Mouse (Mus musculus) limb, embryonic 11.5 days (tissue): ENCODE measurements around the gene Tbx1. TPM values are rescaled to one million over a fixed set of nuclear protein-coding genes. Genes with fewer than 3 reads are reported as not detected.

Experiments
- ATAC-seq: fragments of 200-750 bp; cut with Nextera tagmentation; 2 replicates; pipeline ENCODE4 v1.8.0; 2017; ENCODE audit warnings: low read depth; ENCODE audit not compliant: insufficient number of reproducible peaks, low FRiP score, low TSS enrichment
- DNase-seq: peaks from one replicate; pipeline ENCODE4 v3.0.0-alpha.2; 2015; ENCODE audit warnings: low spot score
- H3K27ac ChIP-seq: fragments of 300-500 bp; sonication (generic); replicated peaks from 2 replicates; pipeline ENCODE4 v1.5.1; 2014; ENCODE audit warnings: low read depth, mild to moderate bottlenecking, low read length
- H3K27me3 ChIP-seq: fragments of 300-500 bp; sonication (generic); 2 replicates; pipeline ENCODE4 v1.6.1; 2014; ENCODE audit warnings: mild to moderate bottlenecking, low read length, mixed read lengths; ENCODE audit not compliant: control insufficient read depth, insufficient read depth
- H3K36me3 ChIP-seq: fragments of 300-500 bp; sonication (generic); 2 replicates; pipeline ENCODE4 v1.6.1; 2014; ENCODE audit warnings: mild to moderate bottlenecking, low read length, moderate library complexity, mixed read lengths; ENCODE audit not compliant: control insufficient read depth, insufficient read depth
- H3K4me1 ChIP-seq: fragments of 300-500 bp; sonication (generic); 2 replicates; pipeline ENCODE4 v1.6.1; 2014; ENCODE audit warnings: low read length, mixed read lengths; ENCODE audit not compliant: control insufficient read depth, insufficient read depth
- H3K4me2 ChIP-seq: fragments of 300-500 bp; sonication (generic); 2 replicates; pipeline ENCODE4 v1.6.1; 2014; ENCODE audit warnings: low read depth, mild to moderate bottlenecking, moderate library complexity; ENCODE audit not compliant: severe bottlenecking
- H3K4me3 ChIP-seq: fragments of 300-500 bp; sonication (generic); 2 replicates; pipeline ENCODE4 v1.5.1; 2014; ENCODE audit warnings: low read depth, low read length
- H3K9ac ChIP-seq: fragments of 300-500 bp; sonication (generic); 2 replicates; pipeline ENCODE4 v1.6.1; 2014; ENCODE audit warnings: mild to moderate bottlenecking, low read length
- H3K9me3 ChIP-seq: fragments of 300-500 bp; sonication (generic); 2 replicates; pipeline ENCODE4 v1.6.1; 2016; ENCODE audit warnings: low read length; ENCODE audit not compliant: control insufficient read depth
- WGBS: fragments of 180-500 bp; shearing (Covaris S2); extraction: QIAGEN DNeasy Blood & Tissue Kit; methylation state at CpG from one replicate; pipeline ENCODE4 v1.1.7; 2014; 5-methylcytosine and 5-hydroxymethylcytosine counted together
- polyA plus RNA-seq: library from polyadenylated mRNA; unstranded; fragments of >200 nt; fragmentation: Nextera tagmentation; extraction: Ambion mirVana; gene quantifications from 2 replicates; pipeline ENCODE4 v1.2.1, GENCODE M21; 2014

The Tbx1 gene
- polyA plus RNA-seq, 1 experiment from 2014 or later = 2.3 TPM

DNA sequence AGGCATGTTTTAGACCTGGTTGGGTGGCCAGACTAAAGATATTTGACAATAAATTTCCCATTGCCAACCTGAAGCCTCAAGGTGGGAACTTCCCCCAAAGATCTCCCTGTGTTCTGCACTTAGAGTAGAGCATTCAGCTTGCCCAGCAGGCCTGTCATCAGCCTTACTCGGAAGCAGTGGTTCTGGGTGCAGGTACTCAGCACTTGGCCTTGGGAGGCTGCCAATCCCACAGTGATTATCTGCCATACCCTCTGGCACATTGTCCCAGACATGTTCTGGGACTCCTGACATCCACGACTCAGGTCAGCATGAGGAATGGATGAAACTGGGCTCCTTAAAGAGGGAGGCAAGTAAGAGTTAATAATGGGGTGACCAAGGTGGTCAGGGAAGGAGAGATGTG lies 26.0 kb downstream of the Tbx1 start:
- H3K27me3 ChIP-seq = no peaks in the 10 kb centered on the region

GRCm38 (mm10) chr16:18556461-18556860 lies 34.0 kb downstream of the Tbx1 start:
- WGBS = 75% methylated on average over 3 of the region's 3 CpGs
- Histone ChIP-seq H3K27me3 (no peaks in the 10 kb centered on the region), H3K9me3 (no peaks in the 10 kb centered on the region), H3K9ac (no peak overlapping the region), H3K36me3 (no peaks in the 10 kb centered on the region), H3K27ac (no peak overlapping the region), H3K4me1 (peaks cover 30% of the 10 kb centered on the region), H3K4me2 (no peak overlapping the region), H3K4me3 (no peak overlapping the region)
- DNase-seq (no peak), ATAC-seq (no peak)

More for the DNA sequence above, 26.0 kb downstream of the Tbx1 start:
- ATAC-seq (no peak), DNase-seq (no peak)
- no peak overlapping the region for H3K27ac ChIP-seq
- no peak overlapping the region for H3K9ac ChIP-seq
- WGBS = 81% methylated on average over 2 of the region's 2 CpGs
- H3K4me3 ChIP-seq = no peak overlapping the region
- no peaks in the 10 kb centered on the region for H3K9me3 ChIP-seq
- H3K36me3 ChIP-seq = no peaks in the 10 kb centered on the region
- no peak overlapping the region for H3K4me2 ChIP-seq
- 0 out of 2 replicates have a peak, but pooled peaks cover 2% of the 10 kb centered on the region for H3K4me1 ChIP-seq

- Histone ChIP-seq H3K9ac (no peak overlapping the region), H3K27me3 (no peaks in the 10 kb centered on the region), H3K9me3 (no peaks in the 10 kb centered on the region), H3K4me2 (no peak overlapping the region; the same call in 1 of the 2 replicates), H3K27ac (peak overlapping the region; percentile 90), H3K36me3 (no peaks in the 10 kb centered on the region), H3K4me1 (peaks cover 31% of the 10 kb centered on the region), H3K4me3 (no peak overlapping the region)
- DNase-seq (peak; percentile 95), ATAC-seq (peak; percentile 81)
- WGBS = 15% methylated on average over 17 of the region's 17 CpGs
Measured at GRCm38 (mm10) chr16:18555235-18555935, 35.1 kb downstream of the Tbx1 start.

- no peaks in the 10 kb centered on the region for H3K36me3 ChIP-seq
- H3K4me2 ChIP-seq = no peak overlapping the region; the same call in 1 of the 2 replicates
- H3K4me1 ChIP-seq = peaks cover 31% of the 10 kb centered on the region
- WGBS = 20% methylated on average over 2 of the region's 2 CpGs
- H3K27me3 ChIP-seq = no peaks in the 10 kb centered on the region
- no peaks in the 10 kb centered on the region for H3K9me3 ChIP-seq
- ATAC-seq (peak; percentile 53; the same call in 1 of the 2 replicates), DNase-seq (no peak)
- peak overlapping the region; percentile 90 for H3K27ac ChIP-seq
- H3K9ac ChIP-seq = no peak overlapping the region
- no peak overlapping the region for H3K4me3 ChIP-seq
Measured at GRCm38 (mm10) chr16:18554721-18555120, 35.8 kb downstream of the Tbx1 start.

DNA sequence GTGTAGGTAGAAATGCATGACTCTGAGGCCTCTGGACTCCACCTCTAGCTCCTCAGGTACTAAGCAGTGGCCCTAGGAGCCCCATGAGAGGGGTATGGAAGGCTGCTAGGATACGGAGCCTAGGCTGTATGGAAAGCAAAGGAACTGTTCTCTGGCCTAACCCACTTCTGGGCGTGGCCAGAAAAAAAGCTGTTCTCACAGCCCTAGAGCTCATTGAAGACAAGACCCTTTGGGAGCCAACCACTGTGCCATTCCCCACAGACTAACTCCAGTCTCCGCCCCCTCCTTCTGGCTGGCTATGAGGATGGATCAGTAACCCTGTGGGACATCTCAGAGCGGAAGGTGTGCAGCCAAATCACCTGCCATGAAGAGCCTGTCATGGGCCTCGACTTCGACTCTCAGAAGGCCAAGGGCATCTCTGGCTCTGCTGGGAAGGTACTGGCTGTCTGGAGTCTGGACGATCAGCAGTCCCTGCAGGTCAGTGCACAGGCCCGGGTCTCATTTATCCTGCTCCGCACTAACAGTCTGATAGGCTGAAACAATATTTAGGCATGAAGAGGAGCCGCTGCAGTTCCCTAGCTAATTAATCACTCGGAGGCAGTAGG lies 38.3 kb downstream of the Tbx1 start:
- DNase-seq = no peak

DNA sequence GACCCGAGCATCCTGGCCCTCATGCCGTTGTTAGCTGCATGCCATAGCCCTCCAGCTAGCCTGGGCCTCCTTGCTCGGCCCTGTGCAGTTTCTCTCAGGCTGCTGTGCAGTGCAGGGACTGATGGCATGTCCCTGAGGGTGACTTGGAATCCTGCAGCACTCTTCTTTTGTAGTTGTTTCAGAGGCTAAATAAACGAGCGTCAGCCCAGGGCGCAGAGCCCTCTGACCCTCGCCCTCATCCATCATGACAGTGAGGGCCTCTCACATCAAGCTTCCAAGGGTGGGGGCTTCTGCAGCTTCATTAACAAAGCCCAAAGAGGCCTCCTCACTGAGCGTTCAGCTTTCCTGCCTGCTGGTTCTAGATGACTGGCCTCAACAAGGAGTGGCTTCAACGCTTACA lies 38.9 kb downstream of the Tbx1 start:
- H3K9ac ChIP-seq = 0 out of 2 replicates have a peak overlapping the region, but pooled peaks have one; percentile 2
- no peak for ATAC-seq
- no peak overlapping the region for H3K4me3 ChIP-seq
- 20% methylated on average over 9 of the region's 9 CpGs for WGBS
- no peaks in the 10 kb centered on the region for H3K27me3 ChIP-seq
- no peaks in the 10 kb centered on the region for H3K9me3 ChIP-seq
- no peak overlapping the region for H3K27ac ChIP-seq
- no peak overlapping the region for H3K4me2 ChIP-seq
- peaks cover 30% of the 10 kb centered on the region for H3K4me1 ChIP-seq
- peak; percentile 28 for DNase-seq
- H3K36me3 ChIP-seq = no peaks in the 10 kb centered on the region

More for the DNA sequence above, 38.3 kb downstream of the Tbx1 start:
- H3K4me3 ChIP-seq = no peak overlapping the region
- WGBS = 56% methylated on average over 11 of the region's 11 CpGs
- H3K27ac ChIP-seq = no peak overlapping the region
- no peaks in the 10 kb centered on the region for H3K9me3 ChIP-seq
- no peak for ATAC-seq
- H3K4me1 ChIP-seq = peaks cover 31% of the 10 kb centered on the region
- no peaks in the 10 kb centered on the region for H3K36me3 ChIP-seq
- H3K4me2 ChIP-seq = no peak overlapping the region
- no peaks in the 10 kb centered on the region for H3K27me3 ChIP-seq
- no peak overlapping the region for H3K9ac ChIP-seq

DNA sequence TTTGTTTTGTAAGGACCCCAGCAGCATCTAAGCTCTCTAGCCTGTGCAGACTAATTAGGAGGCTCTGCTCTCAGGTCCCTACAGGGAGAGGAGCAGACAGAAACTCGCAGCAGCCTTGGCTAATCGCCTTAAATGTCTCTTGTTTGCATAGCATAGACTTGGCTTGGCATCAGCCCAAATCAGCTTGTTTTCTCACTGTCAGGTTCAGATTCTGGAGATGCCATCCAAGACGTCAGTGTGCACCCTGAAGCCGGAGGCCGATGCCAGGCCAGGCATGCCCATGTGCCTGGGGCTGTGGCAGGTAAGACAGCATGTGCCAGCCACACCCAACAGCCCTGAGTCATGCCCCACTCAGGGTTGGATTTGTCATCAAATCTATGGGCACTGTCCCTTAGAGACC lies 42.6 kb downstream of the Tbx1 start:
- WGBS = 91% methylated on average over 5 of the region's 5 CpGs
- H3K4me2 ChIP-seq = no peak overlapping the region
- H3K36me3 ChIP-seq = no peaks in the 10 kb centered on the region
- ATAC-seq (no peak), DNase-seq (no peak)
- H3K9ac ChIP-seq = no peak overlapping the region
- no peak overlapping the region for H3K27ac ChIP-seq
- peaks cover 9% of the 10 kb centered on the region; the same call in 1 of the 2 replicates for H3K4me1 ChIP-seq
- no peaks in the 10 kb centered on the region for H3K9me3 ChIP-seq
- H3K4me3 ChIP-seq = no peak overlapping the region
- no peaks in the 10 kb centered on the region for H3K27me3 ChIP-seq

DNA sequence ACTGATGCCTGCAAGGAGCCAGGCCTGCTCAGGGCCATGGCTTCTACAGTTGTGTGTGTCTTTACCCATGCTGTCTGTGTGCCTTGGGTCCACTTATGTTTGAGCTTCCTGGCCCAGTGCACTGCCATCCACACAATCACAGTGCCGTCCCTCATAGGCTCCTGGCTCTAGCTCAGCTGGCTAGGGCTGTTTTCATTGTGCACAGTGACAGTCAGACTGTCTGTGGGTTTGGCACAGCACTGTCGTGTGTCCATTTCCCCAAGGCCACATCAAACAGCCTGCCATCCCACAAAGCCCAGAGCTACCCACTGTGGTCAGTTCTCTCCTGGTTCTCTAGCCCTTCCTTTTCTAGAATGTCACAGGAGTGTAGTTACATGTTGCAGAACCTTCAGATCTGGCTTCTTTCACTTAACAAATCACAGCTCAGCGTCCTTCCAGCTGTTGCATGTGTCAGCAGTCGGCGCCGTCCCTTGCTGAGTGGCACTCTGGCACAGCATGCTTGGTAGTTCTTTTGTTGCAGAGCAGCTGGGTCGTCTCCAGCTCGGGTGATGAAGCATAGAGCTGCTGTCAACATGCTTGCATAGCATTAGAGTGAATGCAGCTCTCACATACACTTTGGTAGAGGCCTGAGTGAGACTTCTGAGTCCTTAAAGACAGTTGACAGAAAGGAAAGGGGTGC lies 47.2 kb downstream of the Tbx1 start:
- Histone ChIP-seq H3K27me3 (no peaks in the 10 kb centered on the region), H3K27ac (no peak overlapping the region), H3K4me2 (no peak overlapping the region), H3K4me1 (no peaks in the 10 kb centered on the region), H3K4me3 (no peak overlapping the region), H3K9ac (no peak overlapping the region), H3K36me3 (no peaks in the 10 kb centered on the region), H3K9me3 (no peaks in the 10 kb centered on the region)
- DNase-seq (no peak), ATAC-seq (no peak)
- 76% methylated on average over 8 of the region's 8 CpGs for WGBS
